Comparison of ENCODE assay signal across 8 mouse cellular contexts in genomic region chrX:140598850-140599560, GRCm38 (mm10). TPM values are rescaled to one million over a fixed set of nuclear protein-coding genes. Genes with fewer than 3 reads are reported as not detected.
A peak's percentile ranks its signal among the peaks of the same experiment; 100 is the strongest.
DNase-seq lines count a peak whose midpoint lies in the region; ATAC-seq and TF ChIP-seq lines count a peak whose summit lies in the region.

No protein-coding gene starts in this region.

- H3K4me3 ChIP-seq in heart, embryonic 16.5 days (ENCODE audit: low read length), result peak overlapping the region; percentile 63
- H3K4me3 ChIP-seq in lung, postnatal 0 days (ENCODE audit: low read depth, low read length), result peak overlapping the region; percentile 52

- ATAC-seq in erythroblast, adult 5-6 weeks (replicated peaks; ENCODE audit: low FRiP score, poor library complexity, severe bottlenecking), result peak; percentile 80
- peak; percentile 90 for ATAC-seq in heart, embryonic 16.5 days (replicated peaks; ENCODE audit: extremely low read depth, insufficient read depth, low FRiP score)
- peak; percentile 91 for ATAC-seq in lung, postnatal 0 days

- H3K4me2 ChIP-seq in heart, embryonic 16.5 days (ENCODE audit: low read depth, low read length), result peak overlapping the region; percentile 81
- H3K4me2 ChIP-seq in lung, postnatal 0 days (replicated peaks; ENCODE audit: low read depth, low read length), result peak overlapping the region; percentile 68

- 6% methylated on average over 37 of the region's 109 CpGs for WGBS in heart, embryonic 16.5 days
- no CpG with 5 or more reads among the region's 109 CpGs for WGBS in lung, postnatal 0 days

- H3K36me3 ChIP-seq in heart, embryonic 16.5 days (ENCODE audit: control insufficient read depth, insufficient read depth), result no peaks in the 10 kb centered on the region; the same call in 1 of the 2 replicates
- no peaks in the 10 kb centered on the region for H3K36me3 ChIP-seq in lung, postnatal 0 days (ENCODE audit: insufficient read depth, low read length)

- DNase-seq in CD4-positive, CD25-positive, alpha-beta regulatory T cell, adult 2 months (ENCODE audit: low read depth, low spot score), result peak; percentile 53
- peak; percentile 75 for DNase-seq in adrenal gland, postnatal 25 days
- DNase-seq in kidney, postnatal 14 days, result peak; percentile 79
- peak; percentile 69 for DNase-seq in lung, postnatal 0 days (ENCODE audit: low spot score)
- DNase-seq in ovary, adult 18-20 months (ENCODE audit: low spot score), result peak; percentile 49
- peak; percentile 53 for DNase-seq in thymus, postnatal 25 days

- H3K27me3 ChIP-seq in heart, embryonic 16.5 days (ENCODE audit: control insufficient read depth, insufficient read depth, low read length), result 0 out of 2 replicates have a peak, but pooled peaks cover 2% of the 10 kb centered on the region
- H3K27me3 ChIP-seq in lung, postnatal 0 days (replicated peaks; ENCODE audit: insufficient read depth, low read length), result no peaks in the 10 kb centered on the region

- H3K4me1 ChIP-seq in heart, embryonic 16.5 days (ENCODE audit: control insufficient read depth, insufficient read depth, low read length), result no peaks in the 10 kb centered on the region
- no peaks in the 10 kb centered on the region for H3K4me1 ChIP-seq in lung, postnatal 0 days (ENCODE audit: insufficient read depth, low read depth, low read length)

- no peaks in the 10 kb centered on the region; the same call in 1 of the 2 replicates for H3K9me3 ChIP-seq in heart, embryonic 16.5 days (replicated peaks; ENCODE audit: control insufficient read depth, low read length)
- H3K9me3 ChIP-seq in lung, postnatal 0 days (ENCODE audit: low read length), result no peaks in the 10 kb centered on the region

- TF ChIP-seq EP300 in lung, postnatal 0 days (IDR thresholded peaks at IDR 0.05), result no peak

- H3K9ac ChIP-seq in heart, embryonic 16.5 days (ENCODE audit: low read length), result peak overlapping the region; percentile 75
- peak overlapping the region; percentile 26; the same call in 1 of the 2 replicates for H3K9ac ChIP-seq in lung, postnatal 0 days (replicated peaks; ENCODE audit: low read depth)

- TF ChIP-seq CTCF in lung, postnatal 0 days (IDR thresholded peaks at IDR 0.05), result peak; percentile 33

- H3K27ac ChIP-seq in heart, embryonic 16.5 days (ENCODE audit: low read length), result peak overlapping the region; percentile 77
- peak overlapping the region; percentile 85 for H3K27ac ChIP-seq in lung, postnatal 0 days (ENCODE audit: low read length)

RNA-seq across cellular contexts. Expression of gene Tsc22d3, which starts 1.5 kb away (rescaled TPM):
- 106 and 116 TPM in 2 replicates for total RNA-seq in adrenal gland, postnatal 25 days (2021)
- total RNA-seq in erythroblast, adult 5-6 weeks (2015; ENCODE audit: low replicate concordance), result 12.7 and 16.1 TPM in 2 replicates
- 12.3 and 14.6 TPM in 2 replicates for total RNA-seq in erythroblast, adult 5-6 weeks (2017; ENCODE audit: low replicate concordance)
- polyA plus RNA-seq in heart, embryonic 16.5 days (2015; fragmentation: Nextera tagmentation; extraction: Ambion mirVana), result 204 and 223 TPM in 2 replicates
- 236 and 380 TPM in 2 replicates for polyA plus RNA-seq in lung, postnatal 0 days (2015; fragmentation: Nextera tagmentation; extraction: Ambion mirVana)

Comparison
In these comparisons a context has a peak if more than half of its experiments do, and no peak if none do; other contexts are left out.
1. Peak in every context shown above with its lines: DNase-seq, ATAC-seq, H3K4me3 ChIP-seq and H3K27ac ChIP-seq.